Mouse (Mus musculus): Measurements from ENCODE around the gene Rnf113a2.
A peak's percentile ranks its signal among the peaks of the same experiment; 100 is the strongest.

Gene Rnf113a2

GRCm38 (mm10) chr12:84408819-84409507 lies 8.0 kb upstream of the Rnf113a2 start, which contains the start of the genes Entpd5 and Bbof1:
TSS of gene Entpd5 (minus strand) at chr12:84409029.
TSS of gene Bbof1 (plus strand) at chr12:84409071.
- DNase-seq = peak; percentile 93

- no peak for DNase-seq
Observed at GRCm38 (mm10) chr12:84417605-84417922, 568 bp downstream of the Rnf113a2 start.

GRCm38 (mm10) chr12:84423990-84424389 lies 7.0 kb downstream of the Rnf113a2 start:
- no peak for DNase-seq

- no peak for DNase-seq
Observed at GRCm38 (mm10) chr12:84429825-84430224, 12.8 kb downstream of the Rnf113a2 start.

- no peak for DNase-seq
Observed at GRCm38 (mm10) chr12:84438697-84439096, 21.7 kb downstream of the Rnf113a2 start.

GRCm38 (mm10) chr12:84442526-84442925 lies 25.5 kb downstream of the Rnf113a2 start:
- DNase-seq = no peak

GRCm38 (mm10) chr12:84447386-84447785 lies 30.4 kb downstream of the Rnf113a2 start:
- no peak for DNase-seq

- no peak for DNase-seq
Observed at GRCm38 (mm10) chr12:84448181-84448580, 31.2 kb downstream of the Rnf113a2 start.

- DNase-seq = no peak
Observed at GRCm38 (mm10) chr12:84449887-84450286, 32.9 kb downstream of the Rnf113a2 start.

- no peak for DNase-seq
Observed at GRCm38 (mm10) chr12:84450351-84450717, 33.3 kb downstream of the Rnf113a2 start.

GRCm38 (mm10) chr12:84450718-84451646 lies 34.0 kb downstream of the Rnf113a2 start, which contains the start of the genes Aldh6a1 and Lin52:
TSS of gene Aldh6a1 (minus strand) at chr12:84451004.
TSS of gene Lin52 (plus strand) at chr12:84451422.
- peak; percentile 92 to 97 for DNase-seq

GRCm38 (mm10) chr12:84451801-84452200 lies 34.8 kb downstream of the Rnf113a2 start:
- peak in 1 of 2 experiments; percentile 52 for DNase-seq

GRCm38 (mm10) chr12:84456911-84457310 lies 39.9 kb downstream of the Rnf113a2 start:
- DNase-seq = no peak

- no peak for DNase-seq
Observed at GRCm38 (mm10) chr12:84459845-84460244, 42.8 kb downstream of the Rnf113a2 start.

- no peak for DNase-seq
Observed at GRCm38 (mm10) chr12:84461416-84461815, 44.4 kb downstream of the Rnf113a2 start.

- DNase-seq = no peak
Observed at GRCm38 (mm10) chr12:84462856-84463255, 45.9 kb downstream of the Rnf113a2 start.

All from B cell, adult 2 months (primary cell).